Mouse (Mus musculus) forebrain, embryonic 10.5 days (tissue): ENCODE results near the gene Atp4a. TPM values are rescaled to one million over a fixed set of nuclear protein-coding genes. Genes with fewer than 3 reads are reported as not detected.
A peak's percentile ranks its signal among the peaks of the same experiment; 100 is the strongest.

Experiments
- DNase-seq: peaks from one replicate; pipeline ENCODE4 v3.0.0-alpha.2; 2017; ENCODE audit warnings: low spot score; ENCODE audit errors: extremely low spot score
- H3K27ac ChIP-seq: fragments of 300-500 bp; sonication (generic); 2 replicates; pipeline ENCODE4 v1.5.1; 2016; ENCODE audit warnings: mild to moderate bottlenecking
- H3K27me3 ChIP-seq: fragments of 300-500 bp; sonication (generic); 2 replicates; pipeline ENCODE4 v1.6.1; 2016; ENCODE audit warnings: mild to moderate bottlenecking; ENCODE audit not compliant: poor library complexity, severe bottlenecking
- H3K36me3 ChIP-seq: fragments of 300-500 bp; sonication (generic); replicated peaks from 2 replicates; pipeline ENCODE4 v1.6.1; 2016; ENCODE audit warnings: mild to moderate bottlenecking, moderate library complexity
- H3K4me1 ChIP-seq: fragments of 300-500 bp; sonication (generic); 2 replicates; pipeline ENCODE4 v1.6.1; 2016
- H3K4me3 ChIP-seq: fragments of 300-500 bp; sonication (generic); 2 replicates; pipeline ENCODE4 v1.5.1; 2016; ENCODE audit warnings: mild to moderate bottlenecking, moderate library complexity
- H3K9me3 ChIP-seq: fragments of 300-500 bp; sonication (generic); 2 replicates; pipeline ENCODE4 v1.6.1; 2016; ENCODE audit warnings: mild to moderate bottlenecking, moderate library complexity
- WGBS: fragments of 180-500 bp; shearing (Covaris S2); methylation state at CpG from one replicate; pipeline ENCODE4 v1.1.7; 2016; 5-methylcytosine and 5-hydroxymethylcytosine counted together
- polyA plus RNA-seq: library from polyadenylated mRNA; unstranded; fragments of >200 nt; fragmentation: Nextera tagmentation; extraction: Ambion mirVana; gene quantifications from 2 replicates; pipeline ENCODE4 v1.2.1, GENCODE M21; 2016

Gene Atp4a
- polyA plus RNA-seq, result 1.1 and 1.4 TPM in 2 replicates

DNA sequence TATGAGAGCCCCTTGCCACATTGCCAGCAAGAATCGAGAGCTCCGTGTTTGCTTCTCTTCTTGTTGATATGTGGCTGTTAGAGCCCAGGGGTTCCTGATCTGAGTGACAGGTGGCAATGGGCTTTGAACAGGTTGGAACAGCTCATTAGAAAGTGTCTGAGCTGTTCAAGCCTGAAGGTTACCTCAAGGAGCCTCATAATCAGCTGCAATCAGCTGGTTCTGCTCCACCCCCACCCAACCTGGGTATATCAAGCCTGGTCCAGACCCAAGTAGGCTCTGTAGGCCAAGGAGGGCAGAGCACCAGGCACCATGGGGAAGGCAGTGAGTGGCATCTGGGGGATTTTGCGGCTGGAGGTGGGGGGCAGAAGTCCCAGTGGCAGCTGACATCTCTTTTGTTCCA is at the start of gene Atp4a:
Atp4a (plus strand) TSS at position 268 of the 400 bp plus-strand sequence.
- 86% methylated on average over 3 of the region's 3 CpGs for WGBS
- Histone ChIP-seq H3K9me3 (no peaks in the 10 kb centered on the region), H3K36me3 (no peaks in the 10 kb centered on the region), H3K27ac (no peak within 1 kb of the TSS), H3K4me1 (peaks cover 3% of the 10 kb centered on the region), H3K27me3 (peaks cover 23% of the 10 kb centered on the region), H3K4me3 (no peak within 1 kb of the TSS)
- no peak for DNase-seq

DNA sequence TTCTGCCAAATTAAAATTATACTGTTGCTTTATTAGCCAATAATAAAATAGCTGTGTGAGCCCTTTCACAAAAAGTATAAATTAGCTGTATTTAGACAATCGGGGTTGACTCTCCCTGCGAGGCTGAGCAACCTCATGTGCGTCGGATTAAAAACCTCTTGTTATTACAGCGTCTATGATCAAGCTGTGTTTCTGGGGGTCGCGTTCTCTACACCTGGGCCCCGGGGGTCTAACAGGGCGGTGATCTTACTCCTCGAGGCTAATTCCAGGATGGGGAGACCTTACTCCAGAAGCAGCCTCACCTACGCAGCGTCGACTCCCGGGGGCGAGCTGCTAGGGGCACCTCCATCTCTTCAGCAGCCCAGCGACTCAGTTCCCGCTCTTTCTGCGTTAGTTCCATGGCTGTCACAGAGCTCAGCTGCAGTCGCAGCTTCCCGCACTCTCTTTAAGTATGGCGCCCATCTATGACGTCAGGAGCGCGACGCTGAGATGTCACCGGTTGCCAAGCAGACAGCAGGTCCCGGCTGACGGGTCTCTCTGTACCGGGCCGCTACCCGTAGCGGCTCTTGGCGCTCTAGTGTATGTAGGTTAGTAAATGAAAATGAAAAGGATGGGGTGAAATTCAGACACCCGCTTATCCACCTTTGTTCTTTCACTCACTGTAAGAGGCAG is 47.3 kb upstream of the Atp4a start, which contains the start of gene Haus5:
Haus5 (minus strand) TSS at position 466 of the 672 bp plus-strand sequence.
- Histone ChIP-seq H3K4me3 (peak within 1 kb of the TSS; percentile 76), H3K36me3 (peaks cover 37% of the 10 kb centered on the region), H3K9me3 (no peaks in the 10 kb centered on the region), H3K27ac (peak within 1 kb of the TSS; percentile 87), H3K4me1 (peaks cover 18% of the 10 kb centered on the region), H3K27me3 (no peaks in the 10 kb centered on the region)
- DNase-seq, result peak; percentile 92
- under 1% methylated on average over 34 of the region's 34 CpGs for WGBS

GRCm38 (mm10) chr7:30665321-30665720 is 46.7 kb upstream of the Atp4a start:
- WGBS, result 8% methylated on average over 11 of the region's 11 CpGs

GRCm38 (mm10) chr7:30669229-30669628 is 42.8 kb upstream of the Atp4a start:
- 51% methylated on average over 3 of the region's 3 CpGs for WGBS
- DNase-seq, result no peak

More at GRCm38 (mm10) chr7:30665321-30665720, 46.7 kb upstream of the Atp4a start:
- Histone ChIP-seq H3K27me3 (no peaks in the 10 kb centered on the region), H3K4me3 (peak overlapping the region; percentile 76), H3K4me1 (peaks cover 18% of the 10 kb centered on the region), H3K27ac (peak overlapping the region; percentile 87), H3K9me3 (no peaks in the 10 kb centered on the region), H3K36me3 (peaks cover 31% of the 10 kb centered on the region)
- no peak for DNase-seq

GRCm38 (mm10) chr7:30671480-30671879 is 40.5 kb upstream of the Atp4a start, which contains the start of gene Pmis2:
TSS of gene Pmis2 (minus strand) at chr7:30671605.
- H3K27me3 ChIP-seq, result no peaks in the 10 kb centered on the region
- H3K4me3 ChIP-seq, result no peak within 1 kb of the TSS
- no peaks in the 10 kb centered on the region for H3K9me3 ChIP-seq
- no peaks in the 10 kb centered on the region for H3K4me1 ChIP-seq
- H3K36me3 ChIP-seq, result no peaks in the 10 kb centered on the region
- H3K27ac ChIP-seq, result no peak within 1 kb of the TSS
- 73% methylated on average over 9 of the region's 9 CpGs for WGBS
- DNase-seq, result no peak

More at GRCm38 (mm10) chr7:30669229-30669628, 42.8 kb upstream of the Atp4a start:
- Histone ChIP-seq H3K27me3 (no peaks in the 10 kb centered on the region), H3K4me3 (no peak overlapping the region), H3K36me3 (no peaks in the 10 kb centered on the region), H3K27ac (no peak overlapping the region), H3K4me1 (peaks cover 10% of the 10 kb centered on the region), H3K9me3 (no peaks in the 10 kb centered on the region)

DNA sequence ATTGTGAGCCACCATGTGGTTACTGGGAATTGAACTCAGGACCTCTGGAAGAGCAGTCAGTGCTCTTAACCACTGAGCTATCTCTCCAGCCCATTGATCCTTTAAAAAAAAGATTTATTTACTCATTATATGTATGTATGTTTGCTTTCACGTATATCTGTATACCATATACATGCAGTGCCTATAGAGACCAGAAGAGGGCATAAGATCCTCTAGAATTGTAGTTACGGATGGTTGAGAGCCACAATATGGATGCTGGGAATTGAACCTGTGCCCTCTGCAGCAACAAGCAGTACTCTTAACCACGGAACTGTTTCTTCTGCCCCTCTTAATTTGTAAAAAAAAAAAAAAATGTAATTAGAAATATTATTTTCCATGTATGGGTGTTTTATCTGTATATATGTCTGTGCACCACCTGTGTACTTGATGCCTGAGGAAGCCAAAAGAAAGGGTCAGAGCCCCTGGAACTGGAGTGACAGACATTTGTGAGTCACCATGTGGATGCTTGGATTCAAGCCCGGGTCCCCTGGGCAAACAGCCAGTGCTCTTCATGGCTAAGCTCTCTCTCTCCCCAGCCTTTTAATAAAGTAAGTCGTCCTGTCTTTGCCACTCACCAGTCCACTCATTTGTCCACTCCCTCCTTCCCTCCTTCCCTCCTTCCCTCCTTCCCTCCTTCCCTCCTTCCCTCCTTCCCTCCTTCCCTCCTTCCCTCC is 33.6 kb upstream of the Atp4a start:
- DNase-seq, result no peak
- H3K36me3 ChIP-seq, result no peaks in the 10 kb centered on the region
- H3K4me3 ChIP-seq, result no peak overlapping the region
- no peaks in the 10 kb centered on the region for H3K4me1 ChIP-seq
- no peaks in the 10 kb centered on the region; the same call in 1 of the 2 replicates for H3K9me3 ChIP-seq
- no peaks in the 10 kb centered on the region for H3K27me3 ChIP-seq
- 74% methylated on average over 5 of the region's 5 CpGs for WGBS
- no peak overlapping the region for H3K27ac ChIP-seq

DNA sequence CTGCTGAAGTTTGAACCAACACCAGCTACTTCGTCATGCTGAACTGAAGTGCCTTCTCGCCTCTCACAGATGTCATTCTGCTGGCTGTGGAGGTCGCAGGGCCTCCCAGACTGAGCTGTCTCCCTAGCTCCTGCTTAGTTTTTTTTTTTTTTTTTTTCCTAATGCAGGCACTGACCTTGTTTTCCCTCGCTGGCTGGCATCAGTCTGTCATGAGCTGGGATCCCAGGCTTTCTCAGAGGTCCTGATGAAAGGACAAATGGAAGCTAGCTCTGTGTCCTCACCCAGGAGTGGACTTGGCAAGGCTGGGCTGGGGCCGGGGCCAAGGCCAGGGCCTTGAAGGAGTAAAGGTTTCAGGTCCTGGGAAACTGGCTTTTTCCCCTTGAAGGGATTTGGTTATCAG is 30.1 kb upstream of the Atp4a start:
- Histone ChIP-seq H3K27me3 (peaks cover 8% of the 10 kb centered on the region), H3K9me3 (no peaks in the 10 kb centered on the region; the same call in 1 of the 2 replicates), H3K4me1 (no peaks in the 10 kb centered on the region), H3K27ac (no peak overlapping the region), H3K4me3 (no peak overlapping the region), H3K36me3 (no peaks in the 10 kb centered on the region)
- no peak for DNase-seq
- WGBS, result 79% methylated on average over 5 of the region's 5 CpGs

GRCm38 (mm10) chr7:30683425-30683824 is 28.6 kb upstream of the Atp4a start:
- Histone ChIP-seq H3K36me3 (no peaks in the 10 kb centered on the region), H3K27ac (no peak overlapping the region), H3K27me3 (peaks cover 23% of the 10 kb centered on the region), H3K9me3 (no peaks in the 10 kb centered on the region; the same call in 1 of the 2 replicates), H3K4me3 (no peak overlapping the region), H3K4me1 (no peaks in the 10 kb centered on the region)
- DNase-seq, result no peak
- 83% methylated on average over 2 of the region's 2 CpGs for WGBS

- no peaks in the 10 kb centered on the region for H3K4me1 ChIP-seq
- peaks cover 25% of the 10 kb centered on the region for H3K27me3 ChIP-seq
- H3K9me3 ChIP-seq, result no peaks in the 10 kb centered on the region
- no peak overlapping the region for H3K4me3 ChIP-seq
- 80% methylated on average over 6 of the region's 6 CpGs for WGBS
- no peak for DNase-seq
- H3K36me3 ChIP-seq, result no peaks in the 10 kb centered on the region
- no peak overlapping the region for H3K27ac ChIP-seq
These were observed 23.7 kb upstream of the Atp4a start for GRCm38 (mm10) chr7:30688325-30688724.

- Histone ChIP-seq H3K27ac (no peak overlapping the region), H3K9me3 (no peaks in the 10 kb centered on the region), H3K36me3 (no peaks in the 10 kb centered on the region), H3K4me3 (no peak overlapping the region), H3K27me3 (no peaks in the 10 kb centered on the region), H3K4me1 (no peaks in the 10 kb centered on the region)
- no peak for DNase-seq
- WGBS, result 74% methylated on average over 5 of the region's 5 CpGs
These were observed 13.9 kb upstream of the Atp4a start for GRCm38 (mm10) chr7:30698101-30698500.

GRCm38 (mm10) chr7:30698589-30698988 is 13.4 kb upstream of the Atp4a start, which contains the start of gene 2200002J24Rik:
TSS of gene 2200002J24Rik (plus strand) at chr7:30698926.
- Histone ChIP-seq H3K4me1 (no peaks in the 10 kb centered on the region), H3K9me3 (no peaks in the 10 kb centered on the region), H3K4me3 (no peak within 1 kb of the TSS), H3K27me3 (no peaks in the 10 kb centered on the region), H3K36me3 (no peaks in the 10 kb centered on the region), H3K27ac (no peak within 1 kb of the TSS)
- DNase-seq, result no peak
- WGBS, result 47% methylated on average over 9 of the region's 9 CpGs

DNA sequence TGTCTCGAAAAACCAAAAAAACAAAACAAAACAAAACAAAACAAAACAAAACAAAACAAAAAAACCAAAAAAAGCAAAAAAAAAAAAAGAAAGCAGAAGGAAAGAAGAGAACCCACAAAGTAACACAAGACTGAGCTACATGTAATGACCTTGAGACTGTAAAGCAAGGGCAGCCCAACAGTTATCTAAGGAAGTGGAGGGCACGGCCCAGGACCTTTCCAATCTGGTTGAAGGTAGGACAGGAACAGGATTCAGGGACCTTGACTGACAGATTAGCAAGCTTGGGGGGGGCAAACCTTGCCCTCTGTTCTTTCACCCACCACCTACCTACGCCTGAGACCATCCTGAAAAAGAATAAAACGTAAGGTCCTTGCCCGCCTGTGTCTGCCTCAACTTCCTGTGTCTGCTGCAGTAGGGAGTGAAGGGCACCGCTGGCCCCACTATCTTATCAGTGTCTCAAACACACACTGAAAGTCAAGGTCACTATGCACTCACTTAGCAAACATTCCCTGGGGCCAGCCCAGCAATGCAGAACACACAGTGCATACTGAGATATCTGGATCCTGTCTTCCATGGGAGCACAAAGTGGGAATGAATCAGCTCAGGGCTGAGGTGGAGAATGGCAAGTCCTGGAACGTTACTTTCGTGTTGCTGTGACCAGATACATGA is 5.7 kb upstream of the Atp4a start:
- H3K36me3 ChIP-seq, result no peaks in the 10 kb centered on the region
- H3K9me3 ChIP-seq, result no peaks in the 10 kb centered on the region
- H3K4me3 ChIP-seq, result no peak overlapping the region
- no peaks in the 10 kb centered on the region for H3K27me3 ChIP-seq
- H3K4me1 ChIP-seq, result no peaks in the 10 kb centered on the region
- no peak overlapping the region for H3K27ac ChIP-seq
- no peak for DNase-seq
- WGBS, result 83% methylated on average over 8 of the region's 8 CpGs
